Mouse (Mus musculus) liver, embryonic 14.5 days (tissue): ENCODE measurements at regions not wholly inside any gene's neighbourhood (a gene's known extent, or its start where the extent isn't known, plus 50 kb on each side); places are given as distances from the start of the nearest gene placed in this dataset.

ENCODE experiments used
- ATAC-seq: fragments of 200-750 bp; cut with Nextera tagmentation; 2 replicates; pipeline ENCODE4 v1.8.0; 2017; ENCODE audit warnings: moderate number of reproducible peaks, mild to moderate bottlenecking, moderate library complexity; ENCODE audit not compliant: insufficient read depth
- DNase-seq, 3 experiments: peaks; one replicate each; pipeline ENCODE4 v3.0.0-alpha.2; 2012 to 2013; ENCODE audit warnings: low read depth in 3 of 3, low spot score in 3 of 3
- H3K27ac ChIP-seq: fragments of 300-500 bp; sonication (generic); 2 replicates; pipeline ENCODE4 v1.5.1; 2014; ENCODE audit warnings: moderate library complexity, mild to moderate bottlenecking, control low read depth, inconsistent platforms
- H3K27me3 ChIP-seq: fragments of 300-500 bp; sonication (generic); 2 replicates; pipeline ENCODE4 v1.6.1; 2014; ENCODE audit warnings: mild to moderate bottlenecking, low read length, moderate library complexity; ENCODE audit not compliant: control insufficient read depth, insufficient read depth
- H3K36me3 ChIP-seq: fragments of 300-500 bp; sonication (generic); replicated peaks from 2 replicates; pipeline ENCODE4 v1.6.1; 2014; ENCODE audit warnings: low read depth; ENCODE audit not compliant: control insufficient read depth, insufficient read depth
- H3K4me1 ChIP-seq, 2 experiments: fragments of 200-500 bp in 1 of 2; fragments of 300-500 bp in 1 of 2; sonication (generic) in 1 of 2; replicated peaks; 2 replicates each; pipeline ENCODE4 v1.6.1; 2012 to 2014; ENCODE audit warnings: antibody characterized with exemption in 1 of 2, inconsistent platforms in 1 of 2, low read length in 1 of 2; ENCODE audit not compliant: control insufficient read depth in 2 of 2, insufficient read depth in 2 of 2
- H3K4me2 ChIP-seq: fragments of 300-500 bp; sonication (generic); 2 replicates; pipeline ENCODE4 v1.6.1; 2014; ENCODE audit warnings: low read depth, mild to moderate bottlenecking, control low read depth, moderate library complexity
- H3K4me3 ChIP-seq, 2 experiments: fragments of 200-500 bp in 1 of 2; fragments of 300-500 bp in 1 of 2; sonication (generic) in 1 of 2; 2 replicates each; pipeline ENCODE4 v1.5.1; 2012 to 2014; ENCODE audit warnings: low read depth in 2 of 2, low read length in 2 of 2, mild to moderate bottlenecking in 2 of 2, control low read depth in 1 of 2, inconsistent platforms in 1 of 2, moderate library complexity in 1 of 2; ENCODE audit not compliant: insufficient read depth in 1 of 2
- H3K9ac ChIP-seq: fragments of 300-500 bp; sonication (generic); replicated peaks from 2 replicates; pipeline ENCODE4 v1.6.1; 2014; ENCODE audit warnings: mild to moderate bottlenecking, control low read depth, moderate library complexity
- H3K9me3 ChIP-seq: fragments of 300-500 bp; sonication (generic); 2 replicates; pipeline ENCODE4 v1.6.1; 2016; ENCODE audit warnings: low read length, mixed read lengths; ENCODE audit not compliant: control insufficient read depth
- CTCF ChIP-seq: IDR thresholded peaks from 2 replicates; pipeline ENCODE4 v1.5.1; 2016; ENCODE audit warnings: antibody characterized with exemption, low read depth, control low read depth
- EP300 ChIP-seq: IDR thresholded peaks from 2 replicates; pipeline ENCODE4 v1.6.1; 2016; ENCODE audit warnings: antibody characterized with exemption, low read depth
- WGBS: fragments of 180-500 bp; shearing (Covaris S2); extraction: QIAGEN DNeasy Blood & Tissue Kit; methylation state at CpG from one replicate; pipeline ENCODE4 v1.1.7; 2014; ENCODE audit not compliant: insufficient replicate concordance; 5-methylcytosine and 5-hydroxymethylcytosine counted together

GRCm38 (mm10) chr4:34260468-34260867, 210.5 kb upstream of the Spaca1 start:
- ATAC-seq (no peak), DNase-seq (no peak)
- Histone ChIP-seq H3K27ac (no peak overlapping the region), H3K9ac (no peak overlapping the region), H3K27me3 (no peaks in the 10 kb centered on the region), H3K4me1 (no peaks in the 10 kb centered on the region), H3K4me2 (no peak overlapping the region), H3K4me3 (no peak overlapping the region), H3K36me3 (no peaks in the 10 kb centered on the region), H3K9me3 (no peaks in the 10 kb centered on the region)
- TF ChIP-seq CTCF (no peak), EP300 (no peak)
- 78% methylated on average over 4 of the region's 4 CpGs for WGBS

- Histone ChIP-seq H3K9ac (no peak overlapping the region), H3K4me2 (no peak overlapping the region), H3K9me3 (no peaks in the 10 kb centered on the region), H3K4me3 (no peak overlapping the region), H3K27ac (no peak overlapping the region), H3K27me3 (no peaks in the 10 kb centered on the region), H3K4me1 (no peaks in the 10 kb centered on the region), H3K36me3 (no peaks in the 10 kb centered on the region)
- DNase-seq (no peak), ATAC-seq (no peak)
- no peak for TF ChIP-seq EP300
- TF ChIP-seq CTCF: no peak
- 52% methylated on average over 6 of the region's 6 CpGs for WGBS
Measured at GRCm38 (mm10) chr4:34261809-34262208, 211.8 kb upstream of the Spaca1 start.

- ATAC-seq: no peak
Measured at GRCm38 (mm10) chr4:34264431-34264830, 214.4 kb upstream of the Spaca1 start.

GRCm38 (mm10) chr4:34274316-34274715, 224.3 kb upstream of the Spaca1 start:
- Histone ChIP-seq H3K9ac (no peak overlapping the region), H3K36me3 (no peaks in the 10 kb centered on the region), H3K27me3 (no peaks in the 10 kb centered on the region), H3K4me2 (no peak overlapping the region), H3K4me3 (no peak overlapping the region), H3K4me1 (no peaks in the 10 kb centered on the region), H3K9me3 (no peaks in the 10 kb centered on the region), H3K27ac (no peak overlapping the region)
- 53% methylated on average over 3 of the region's 3 CpGs for WGBS
- no peak for TF ChIP-seq EP300
- TF ChIP-seq CTCF: no peak
- no peak for DNase-seq
- no peak for ATAC-seq

More at GRCm38 (mm10) chr4:34264431-34264830, 214.4 kb upstream of the Spaca1 start:
- no peaks in the 10 kb centered on the region for H3K36me3 ChIP-seq
- H3K27ac ChIP-seq: no peak overlapping the region
- H3K9ac ChIP-seq: no peak overlapping the region
- TF ChIP-seq CTCF: no peak
- no peak for TF ChIP-seq EP300
- H3K4me3 ChIP-seq: no peak overlapping the region
- DNase-seq: no peak
- no peak overlapping the region for H3K4me2 ChIP-seq
- H3K27me3 ChIP-seq: no peaks in the 10 kb centered on the region
- no peaks in the 10 kb centered on the region for H3K4me1 ChIP-seq
- 65% methylated on average over 5 of the region's 5 CpGs for WGBS
- no peaks in the 10 kb centered on the region for H3K9me3 ChIP-seq

- DNase-seq: no peak
- no peak for ATAC-seq
- Histone ChIP-seq H3K27me3 (no peaks in the 10 kb centered on the region), H3K4me1 (no peaks in the 10 kb centered on the region), H3K9me3 (no peaks in the 10 kb centered on the region), H3K9ac (no peak overlapping the region), H3K27ac (no peak overlapping the region), H3K4me3 (no peak overlapping the region), H3K36me3 (no peaks in the 10 kb centered on the region), H3K4me2 (no peak overlapping the region)
- TF ChIP-seq CTCF (no peak), EP300 (no peak)
Measured at GRCm38 (mm10) chr4:34275372-34275771, 225.4 kb upstream of the Spaca1 start.
